Mouse (Mus musculus) forebrain, embryonic 15.5 days (tissue): ENCODE data around the gene Lrtm2. TPM values are rescaled to one million over a fixed set of nuclear protein-coding genes. Genes with fewer than 3 reads are reported as not detected.
A peak's percentile ranks its signal among the peaks of the same experiment; 100 is the strongest.
"Not testable (repeated sequence)": the region's sequence is repeated elsewhere in the genome, so short reads cannot be mapped to it uniquely, and the experiment has no call there.

Experiments
- ATAC-seq: fragments of 200-750 bp; cut with Nextera tagmentation; replicated peaks from 2 replicates; pipeline ENCODE4 v1.8.0; 2017; ENCODE audit warnings: mild to moderate bottlenecking, moderate TSS enrichment, moderate library complexity
- H3K27ac ChIP-seq: fragments of 300-500 bp; sonication (generic); replicated peaks from 2 replicates; pipeline ENCODE4 v1.5.1; 2015; ENCODE audit warnings: mild to moderate bottlenecking, inconsistent platforms
- H3K27me3 ChIP-seq: fragments of 300-500 bp; sonication (generic); 2 replicates; pipeline ENCODE4 v1.6.1; 2015; ENCODE audit warnings: inconsistent platforms
- H3K36me3 ChIP-seq: fragments of 300-500 bp; sonication (generic); 2 replicates; pipeline ENCODE4 v1.6.1; 2015; ENCODE audit warnings: mild to moderate bottlenecking, inconsistent platforms
- H3K4me1 ChIP-seq: fragments of 300-500 bp; sonication (generic); 2 replicates; pipeline ENCODE4 v1.6.1; 2015; ENCODE audit warnings: inconsistent platforms
- H3K4me2 ChIP-seq: fragments of 300-500 bp; sonication (generic); replicated peaks from 2 replicates; pipeline ENCODE4 v1.6.1; 2015; ENCODE audit warnings: mild to moderate bottlenecking, inconsistent platforms
- H3K4me3 ChIP-seq: fragments of 300-500 bp; sonication (generic); 2 replicates; pipeline ENCODE4 v1.5.1; 2015; ENCODE audit warnings: mild to moderate bottlenecking, inconsistent platforms
- H3K9ac ChIP-seq: fragments of 300-500 bp; sonication (generic); replicated peaks from 2 replicates; pipeline ENCODE4 v1.6.1; 2015; ENCODE audit warnings: mild to moderate bottlenecking, inconsistent platforms
- H3K9me3 ChIP-seq: fragments of 300-500 bp; sonication (generic); 2 replicates; pipeline ENCODE4 v1.6.1; 2016; ENCODE audit warnings: inconsistent platforms
- WGBS: fragments of 180-500 bp; shearing (Covaris S2); methylation state at CpG from one replicate; pipeline ENCODE4 v1.1.7; 2015; ENCODE audit warnings: mixed read lengths; 5-methylcytosine and 5-hydroxymethylcytosine counted together
- polyA plus RNA-seq: library from polyadenylated mRNA; unstranded; fragments of >200 nt; fragmentation: Nextera tagmentation; extraction: Ambion mirVana; gene quantifications from 2 replicates; pipeline ENCODE4 v1.2.1, GENCODE M21; 2015

The Lrtm2 gene
- polyA plus RNA-seq, result 3.5 and 3.7 TPM in 2 replicates

- under 1% methylated on average over 31 of the region's 31 CpGs for WGBS
- peak; percentile 44 for ATAC-seq
- Histone ChIP-seq H3K36me3 (no peaks in the 10 kb centered on the region), H3K4me3 (peak within 1 kb of the TSS; percentile 50), H3K9ac (peak within 1 kb of the TSS; percentile 49), H3K9me3 (no peaks in the 10 kb centered on the region), H3K27ac (peak within 1 kb of the TSS; percentile 46), H3K4me2 (peak within 1 kb of the TSS; percentile 73), H3K4me1 (peaks cover 36% of the 10 kb centered on the region), H3K27me3 (peaks cover 14% of the 10 kb centered on the region; the same call in 1 of the 2 replicates)
Observed at GRCm38 (mm10) chr6:119330506-119330905, at the start of gene Lrtm2. Gene Lrtm2 (minus strand): TSS chr6:119330766.

GRCm38 (mm10) chr6:119378631-119379030 is 48.1 kb upstream of the Lrtm2 start:
- no peak for ATAC-seq
- H3K27me3 ChIP-seq, result no peaks in the 10 kb centered on the region
- no peaks in the 10 kb centered on the region for H3K36me3 ChIP-seq
- WGBS, result 89% methylated on average over 1 of the region's 1 CpGs
- H3K9ac ChIP-seq, result no peak overlapping the region
- no peaks in the 10 kb centered on the region for H3K9me3 ChIP-seq
- no peaks in the 10 kb centered on the region for H3K4me1 ChIP-seq
- H3K4me2 ChIP-seq, result no peak overlapping the region
- no peak overlapping the region for H3K27ac ChIP-seq
- no peak overlapping the region for H3K4me3 ChIP-seq

GRCm38 (mm10) chr6:119377613-119378012 is 47.0 kb upstream of the Lrtm2 start:
- 90% methylated on average over 2 of the region's 2 CpGs for WGBS
- ATAC-seq, result no peak
- no peaks in the 10 kb centered on the region for H3K36me3 ChIP-seq

GRCm38 (mm10) chr6:119375035-119375434 is 44.5 kb upstream of the Lrtm2 start:
- Histone ChIP-seq H3K9me3 (no peaks in the 10 kb centered on the region), H3K27me3 (no peaks in the 10 kb centered on the region), H3K27ac (no peak overlapping the region), H3K4me2 (no peak overlapping the region), H3K4me1 (no peaks in the 10 kb centered on the region), H3K36me3 (no peaks in the 10 kb centered on the region), H3K4me3 (no peak overlapping the region), H3K9ac (no peak overlapping the region)
- 85% methylated on average over 5 of the region's 5 CpGs for WGBS
- no peak for ATAC-seq

More at GRCm38 (mm10) chr6:119377613-119378012, 47.0 kb upstream of the Lrtm2 start:
- H3K4me2 ChIP-seq, result no peak overlapping the region
- H3K9ac ChIP-seq, result no peak overlapping the region
- H3K27ac ChIP-seq, result no peak overlapping the region
- H3K4me1 ChIP-seq, result no peaks in the 10 kb centered on the region
- no peaks in the 10 kb centered on the region for H3K27me3 ChIP-seq
- no peak overlapping the region for H3K4me3 ChIP-seq
- no peaks in the 10 kb centered on the region for H3K9me3 ChIP-seq

GRCm38 (mm10) chr6:119373000-119373705 is 42.6 kb upstream of the Lrtm2 start:
- H3K4me3 ChIP-seq, result no peak overlapping the region
- peaks cover 11% of the 10 kb centered on the region; the same call in 1 of the 2 replicates for H3K36me3 ChIP-seq
- no peaks in the 10 kb centered on the region for H3K27me3 ChIP-seq
- no peak overlapping the region for H3K27ac ChIP-seq
- H3K4me1 ChIP-seq, result no peaks in the 10 kb centered on the region
- no peak for ATAC-seq
- H3K9ac ChIP-seq, result no peak overlapping the region
- no peak overlapping the region for H3K4me2 ChIP-seq
- no peaks in the 10 kb centered on the region for H3K9me3 ChIP-seq

- Histone ChIP-seq H3K4me1 (no peaks in the 10 kb centered on the region), H3K4me3 (no peak overlapping the region), H3K9ac (no peak overlapping the region), H3K4me2 (no peak overlapping the region), H3K36me3 (peaks cover 12% of the 10 kb centered on the region; the same call in 1 of the 2 replicates), H3K9me3 (no peaks in the 10 kb centered on the region), H3K27me3 (no peaks in the 10 kb centered on the region), H3K27ac (no peak overlapping the region)
- no peak for ATAC-seq
- WGBS, result 94% methylated on average over 5 of the region's 5 CpGs
Observed at GRCm38 (mm10) chr6:119372237-119372636, 41.7 kb upstream of the Lrtm2 start.

DNA sequence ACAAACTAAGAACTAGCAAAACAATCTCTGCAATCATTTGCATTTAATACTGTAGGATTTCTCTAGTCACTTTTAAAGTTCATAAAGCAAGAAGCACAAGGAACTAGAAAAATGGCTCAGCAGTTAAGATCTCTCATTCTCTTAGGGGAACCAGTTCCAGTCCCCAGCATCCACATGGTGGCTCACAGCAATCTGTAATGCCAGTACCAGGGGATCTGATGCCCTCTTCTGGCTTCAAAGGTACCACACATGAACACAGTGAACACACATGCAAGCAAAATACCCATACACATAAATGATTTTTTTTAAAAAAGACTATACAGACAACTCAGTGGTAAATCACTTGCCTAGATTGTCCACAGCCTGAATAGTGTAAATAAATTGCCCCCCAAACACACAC is 41.1 kb upstream of the Lrtm2 start:
- Histone ChIP-seq H3K4me1 (no peaks in the 10 kb centered on the region), H3K4me3 (no peak overlapping the region), H3K9me3 (no peaks in the 10 kb centered on the region), H3K27me3 (no peaks in the 10 kb centered on the region), H3K9ac (no peak overlapping the region), H3K4me2 (no peak overlapping the region), H3K36me3 (peaks cover 12% of the 10 kb centered on the region; the same call in 1 of the 2 replicates), H3K27ac (no peak overlapping the region)
- ATAC-seq, result no peak

- no peaks in the 10 kb centered on the region for H3K9me3 ChIP-seq
- H3K4me1 ChIP-seq, result no peaks in the 10 kb centered on the region
- no peaks in the 10 kb centered on the region for H3K27me3 ChIP-seq
- 85% methylated on average over 2 of the region's 2 CpGs for WGBS
- no peak overlapping the region for H3K27ac ChIP-seq
- H3K9ac ChIP-seq, result no peak overlapping the region
- H3K4me2 ChIP-seq, result no peak overlapping the region
- ATAC-seq, result no peak
- H3K36me3 ChIP-seq, result peaks cover 37% of the 10 kb centered on the region
- H3K4me3 ChIP-seq, result no peak overlapping the region
Observed at GRCm38 (mm10) chr6:119367382-119367781, 36.8 kb upstream of the Lrtm2 start.

DNA sequence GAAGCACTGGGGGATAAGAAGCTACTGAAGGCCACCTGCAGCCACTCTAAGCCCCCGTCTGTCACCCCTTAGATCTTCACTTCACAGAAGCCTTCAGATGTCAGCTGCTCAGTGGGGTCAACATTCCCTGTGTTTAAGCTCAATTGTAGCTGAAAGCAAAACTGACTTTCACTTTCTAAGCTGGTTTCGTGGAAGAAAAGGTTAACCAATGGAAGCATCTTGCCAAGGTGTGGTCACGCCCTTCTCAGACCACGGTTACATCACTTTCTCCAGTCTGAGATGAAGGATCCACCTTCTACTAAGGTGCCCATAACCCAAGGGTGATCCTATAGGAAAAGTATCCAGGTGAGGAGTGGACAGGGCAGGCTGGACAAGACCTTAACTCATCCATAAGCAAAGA is 36.2 kb upstream of the Lrtm2 start:
- not testable (repeated sequence) for H3K4me3 ChIP-seq, H3K27me3 ChIP-seq, H3K9me3 ChIP-seq, H3K27ac ChIP-seq, H3K4me2 ChIP-seq, H3K4me1 ChIP-seq, ATAC-seq, H3K9ac ChIP-seq
- 78% methylated on average over 4 of the region's 4 CpGs for WGBS
- H3K36me3 ChIP-seq, result peaks cover 39% of the 10 kb centered on the region

GRCm38 (mm10) chr6:119363593-119363992 is 33.0 kb upstream of the Lrtm2 start:
- no peak overlapping the region for H3K4me2 ChIP-seq
- H3K9ac ChIP-seq, result no peak overlapping the region
- WGBS, result 92% methylated on average over 5 of the region's 5 CpGs
- ATAC-seq, result no peak
- H3K4me3 ChIP-seq, result no peak overlapping the region
- H3K9me3 ChIP-seq, result no peaks in the 10 kb centered on the region
- H3K27me3 ChIP-seq, result no peaks in the 10 kb centered on the region
- H3K4me1 ChIP-seq, result no peaks in the 10 kb centered on the region
- peaks cover 53% of the 10 kb centered on the region for H3K36me3 ChIP-seq
- H3K27ac ChIP-seq, result no peak overlapping the region

DNA sequence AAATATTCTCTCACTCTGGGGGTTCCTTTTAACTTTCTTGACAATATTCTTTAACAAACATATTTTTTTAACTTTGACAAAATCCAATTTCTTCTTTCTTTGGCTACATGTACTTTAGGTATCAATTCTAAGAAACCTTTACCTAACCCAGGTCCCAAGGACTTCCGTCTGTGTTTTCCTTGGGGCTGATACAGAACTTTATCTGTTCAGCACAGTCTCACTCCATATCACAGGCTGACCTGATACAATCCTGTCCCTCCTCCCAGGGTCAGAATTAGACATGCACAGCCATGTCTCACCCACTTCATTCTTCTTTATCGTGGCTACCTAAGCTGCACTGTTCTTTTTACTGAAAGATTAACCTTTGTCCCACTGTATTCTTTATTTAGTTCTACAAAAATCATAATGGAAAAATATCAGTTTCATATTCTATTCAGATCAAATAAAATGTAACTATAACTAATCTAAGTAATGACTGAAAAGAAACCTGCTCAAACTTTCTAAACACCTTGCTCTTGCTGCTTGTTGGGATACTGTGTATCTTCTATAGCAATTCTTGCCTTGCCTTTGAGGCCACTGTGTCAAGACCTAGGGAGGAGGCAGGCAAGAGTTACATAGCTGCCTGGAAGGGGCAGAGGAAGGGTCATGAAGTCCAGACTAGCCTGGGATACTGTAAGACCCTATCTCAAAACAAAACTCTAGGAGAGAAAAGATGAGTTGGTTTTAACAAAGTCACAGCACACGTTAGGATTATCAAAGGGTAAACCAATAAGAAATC is 30.5 kb upstream of the Lrtm2 start:
- H3K27me3 ChIP-seq, result no peaks in the 10 kb centered on the region
- peaks cover 59% of the 10 kb centered on the region for H3K36me3 ChIP-seq

DNA sequence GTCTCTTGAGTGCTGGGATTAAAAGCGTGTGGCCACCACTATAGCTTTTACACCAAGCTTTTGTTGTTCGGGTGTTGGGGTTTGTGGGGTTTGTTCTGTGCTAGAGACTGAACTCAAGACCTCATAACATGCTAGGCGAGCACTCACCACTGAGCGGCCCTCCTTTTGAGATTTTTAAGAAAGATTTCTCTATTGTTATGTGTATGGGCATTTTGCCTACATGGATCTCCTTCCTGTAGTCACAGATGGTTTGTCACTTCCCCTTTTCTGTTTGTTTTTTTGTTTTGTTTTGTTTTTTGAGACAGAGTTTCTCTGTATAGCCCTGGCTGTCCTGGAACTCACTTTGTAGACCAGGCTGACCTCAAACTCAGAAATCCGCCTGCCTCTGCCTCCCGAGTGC is 29.7 kb upstream of the Lrtm2 start:
- not testable (repeated sequence) for ATAC-seq, H3K27ac ChIP-seq, H3K27me3 ChIP-seq, H3K9ac ChIP-seq, H3K4me2 ChIP-seq, H3K4me1 ChIP-seq, H3K4me3 ChIP-seq, H3K9me3 ChIP-seq
- H3K36me3 ChIP-seq, result peaks cover 68% of the 10 kb centered on the region
- 88% methylated on average over 6 of the region's 6 CpGs for WGBS

More for the DNA sequence above, 30.5 kb upstream of the Lrtm2 start:
- H3K4me1 ChIP-seq, result no peaks in the 10 kb centered on the region
- no peak overlapping the region for H3K4me3 ChIP-seq
- no peaks in the 10 kb centered on the region for H3K9me3 ChIP-seq
- no peak overlapping the region for H3K27ac ChIP-seq
- 87% methylated on average over 3 of the region's 3 CpGs for whole genome bisulfite sequencing
- no peak overlapping the region for H3K4me2 ChIP-seq
- no peak for ATAC-seq
- H3K9ac ChIP-seq, result no peak overlapping the region
